Mouse (Mus musculus): Measurements from ENCODE around the gene Hspa12b.

- TF ChIP-seq CTCF (conservative IDR thresholded peaks at IDR 0.05 in 1 of 2, IDR thresholded peaks at IDR 0.05 in 1 of 2; ENCODE audit: low read depth in 2 of 2, low read length in 2 of 2) (no peak), IRF4 (IDR thresholded peaks at IDR 0.05; ENCODE audit: low read depth, low read length) (no peak), POLR2A (IDR thresholded peaks at IDR 0.05; ENCODE audit: low read depth, low read length) (no peak), TCF12 (IDR thresholded peaks at IDR 0.05; ENCODE audit: low read depth, low read length) (no peak)
These were observed 36.2 kb upstream of the Hspa12b start for GRCm38 (mm10) chr2:131090852-131091251.
